In genomic region chr1:73545401-73545800, GRCm38 (mm10) we compare ENCODE assay signal across 18 mouse cellular contexts.
A peak's percentile ranks its signal among the peaks of the same experiment; 100 is the strongest.
DNase-seq lines count a peak whose midpoint lies in the region; ATAC-seq and TF ChIP-seq lines count a peak whose summit lies in the region.
"Had no signal": no experiment of that assay in that cellular context is flagged by ENCODE, and none has a peak within 500 bp of the region (broad histone marks: within the 10 kb centered on the region; RNA-seq: fewer than 3 reads in every experiment).

No protein-coding gene starts in this region.

- DNase-seq in forebrain, embryonic 10.5 days (ENCODE audit: extremely low spot score, low spot score), result no peak
- DNase-seq in lung, embryonic 14.5 days, result peak; percentile 21
- no peak for DNase-seq in lung, postnatal 14 days
- peak; percentile 20 for DNase-seq in kidney, postnatal 0 days (ENCODE audit: low spot score)
- peak; percentile 4 for DNase-seq in yolk sac, embryonic 10.5 days (ENCODE audit: low spot score)
- DNase-seq in left cerebral cortex, postnatal 10 days (ENCODE audit: extremely low spot score in 1 of 2, low spot score in 2 of 2), result no peak
- DNase-seq: lung, postnatal 4 days; right cerebral cortex, adult 18-20 months; spleen, adult 18-20 months; thymus, postnatal 14 days had no signal

- peaks cover 16% of the 10 kb centered on the region for H3K4me1 ChIP-seq in forebrain, embryonic 10.5 days
- H3K4me1 ChIP-seq in forebrain, embryonic 12.5 days, result peaks cover 6% of the 10 kb centered on the region; the same call in 1 of the 2 replicates
- H3K4me1 ChIP-seq in lung, embryonic 14.5 days (ENCODE audit: insufficient read depth), result no peaks in the 10 kb centered on the region; the same call in 1 of the 2 replicates
- H3K4me1 ChIP-seq in kidney, postnatal 0 days (replicated peaks; ENCODE audit: insufficient read depth, low read length), result no peaks in the 10 kb centered on the region; the same call in 1 of the 2 replicates
- H3K4me1 ChIP-seq: embryonic facial prominence, embryonic 12.5 days; liver, embryonic 12.5 days; stomach, embryonic 15.5 days had no signal

- no peaks in the 10 kb centered on the region for H3K27me3 ChIP-seq in forebrain, embryonic 10.5 days (ENCODE audit: poor library complexity, severe bottlenecking)
- no peaks in the 10 kb centered on the region for H3K27me3 ChIP-seq in forebrain, embryonic 12.5 days
- no peaks in the 10 kb centered on the region for H3K27me3 ChIP-seq in lung, embryonic 14.5 days (ENCODE audit: insufficient read depth, low read length)
- H3K27me3 ChIP-seq in kidney, postnatal 0 days (ENCODE audit: insufficient read depth, low read length), result no peaks in the 10 kb centered on the region
- H3K27me3 ChIP-seq: embryonic facial prominence, embryonic 12.5 days; forebrain, embryonic 13.5 days; liver, embryonic 12.5 days; midbrain, embryonic 12.5 days; stomach, embryonic 15.5 days had no signal

- ATAC-seq in forebrain, embryonic 12.5 days (ENCODE audit: low FRiP score), result no peak
- ATAC-seq in lung, embryonic 14.5 days (ENCODE audit: insufficient read depth), result no peak
- no peak for ATAC-seq in kidney, postnatal 0 days (replicated peaks; ENCODE audit: low FRiP score, low read depth)
- no peak for ATAC-seq in CD4-positive, CD25-positive, alpha-beta regulatory T cell, adult 4 months
- ATAC-seq: forebrain, embryonic 13.5 days; liver, embryonic 12.5 days had no signal

- 0 out of 2 replicates have a peak overlapping the region, but pooled peaks have one; percentile 11 for H3K27ac ChIP-seq in forebrain, embryonic 10.5 days
- no peak overlapping the region for H3K27ac ChIP-seq in forebrain, embryonic 12.5 days
- no peak overlapping the region; the same call in 1 of the 2 replicates for H3K27ac ChIP-seq in lung, embryonic 14.5 days (ENCODE audit: low read depth)
- H3K27ac ChIP-seq in kidney, postnatal 0 days, result no peak overlapping the region; the same call in 1 of the 2 replicates
- H3K27ac ChIP-seq: embryonic facial prominence, embryonic 12.5 days; forebrain, embryonic 13.5 days; heart, embryonic 10.5 days; liver, embryonic 12.5 days; midbrain, embryonic 12.5 days; stomach, embryonic 15.5 days had no signal

- H3K4me3 ChIP-seq in forebrain, embryonic 10.5 days, result no peak overlapping the region
- no peak overlapping the region for H3K4me3 ChIP-seq in forebrain, embryonic 12.5 days (replicated peaks)
- H3K4me3 ChIP-seq in lung, embryonic 14.5 days (ENCODE audit: low read depth, low read length), result no peak overlapping the region
- H3K4me3 ChIP-seq in kidney, postnatal 0 days (replicated peaks; ENCODE audit: low read depth, low read length), result no peak overlapping the region
- H3K4me3 ChIP-seq: embryonic facial prominence, embryonic 12.5 days; forebrain, embryonic 13.5 days; heart, embryonic 10.5 days; liver, embryonic 12.5 days; midbrain, embryonic 12.5 days; stomach, embryonic 15.5 days had no signal

- no peak overlapping the region for H3K9ac ChIP-seq in forebrain, embryonic 12.5 days
- no peak overlapping the region for H3K9ac ChIP-seq in lung, embryonic 14.5 days
- no peak overlapping the region for H3K9ac ChIP-seq in kidney, postnatal 0 days (ENCODE audit: low read depth, low read length)
- H3K9ac ChIP-seq: embryonic facial prominence, embryonic 12.5 days; forebrain, embryonic 13.5 days; liver, embryonic 12.5 days; midbrain, embryonic 12.5 days; stomach, embryonic 15.5 days had no signal

- no peak overlapping the region for H3K4me2 ChIP-seq in forebrain, embryonic 12.5 days
- H3K4me2 ChIP-seq in lung, embryonic 14.5 days, result no peak overlapping the region
- H3K4me2 ChIP-seq in kidney, postnatal 0 days (ENCODE audit: low read length), result no peak overlapping the region
- H3K4me2 ChIP-seq: embryonic facial prominence, embryonic 12.5 days; forebrain, embryonic 13.5 days; liver, embryonic 12.5 days; midbrain, embryonic 12.5 days; stomach, embryonic 15.5 days had no signal

- 71% methylated on average over 6 of the region's 6 CpGs for WGBS in forebrain, embryonic 10.5 days
- 67% methylated on average over 6 of the region's 6 CpGs for WGBS in forebrain, embryonic 12.5 days
- 64% methylated on average over 6 of the region's 6 CpGs for WGBS in lung, embryonic 14.5 days
- 34% methylated on average over 6 of the region's 6 CpGs for WGBS in kidney, postnatal 0 days

- no peaks in the 10 kb centered on the region for H3K9me3 ChIP-seq in forebrain, embryonic 10.5 days
- H3K9me3 ChIP-seq in forebrain, embryonic 12.5 days, result no peaks in the 10 kb centered on the region
- H3K9me3 ChIP-seq in lung, embryonic 14.5 days (ENCODE audit: low read depth, low read length), result no peaks in the 10 kb centered on the region
- H3K9me3 ChIP-seq in kidney, postnatal 0 days (replicated peaks; ENCODE audit: low read length), result no peaks in the 10 kb centered on the region
- H3K9me3 ChIP-seq: embryonic facial prominence, embryonic 12.5 days; forebrain, embryonic 13.5 days; heart, embryonic 10.5 days; liver, embryonic 12.5 days; midbrain, embryonic 12.5 days; stomach, embryonic 15.5 days had no signal

- TF ChIP-seq CTCF in lung, embryonic 14.5 days (IDR thresholded peaks at IDR 0.05; ENCODE audit: low read depth), result no peak
- TF ChIP-seq CTCF in kidney, postnatal 0 days (IDR thresholded peaks at IDR 0.05; ENCODE audit: low read depth), result no peak

- intact Hi-C loops in left cerebral cortex, postnatal 10 days (cut with DNase I), result no loop called here

- H3K36me3 ChIP-seq in forebrain, embryonic 10.5 days (replicated peaks), result no peaks in the 10 kb centered on the region
- no peaks in the 10 kb centered on the region for H3K36me3 ChIP-seq in forebrain, embryonic 12.5 days (replicated peaks)
- H3K36me3 ChIP-seq in lung, embryonic 14.5 days (ENCODE audit: insufficient read depth), result no peaks in the 10 kb centered on the region
- no peaks in the 10 kb centered on the region for H3K36me3 ChIP-seq in kidney, postnatal 0 days (ENCODE audit: insufficient read depth, low read length)
- H3K36me3 ChIP-seq: embryonic facial prominence, embryonic 12.5 days; heart, embryonic 10.5 days; liver, embryonic 12.5 days; midbrain, embryonic 12.5 days; stomach, embryonic 15.5 days had no signal

Comparison
In these comparisons a context has a peak if more than half of its experiments do, and no peak if none do; other contexts are left out.
1. DNase-seq: peak in lung, embryonic 14.5 days (single experiment), kidney, postnatal 0 days (single experiment) and yolk sac, embryonic 10.5 days (single experiment); none in forebrain, embryonic 10.5 days (single experiment), lung, postnatal 14 days (single experiment) and left cerebral cortex, postnatal 10 days (0 of 2).